Mouse (Mus musculus): ENCODE measurements at regions not wholly inside any gene's neighbourhood (a gene's known extent, or its start where the extent isn't known, plus 50 kb on each side); places are given as distances from the start of the nearest gene placed in this dataset.

DNA sequence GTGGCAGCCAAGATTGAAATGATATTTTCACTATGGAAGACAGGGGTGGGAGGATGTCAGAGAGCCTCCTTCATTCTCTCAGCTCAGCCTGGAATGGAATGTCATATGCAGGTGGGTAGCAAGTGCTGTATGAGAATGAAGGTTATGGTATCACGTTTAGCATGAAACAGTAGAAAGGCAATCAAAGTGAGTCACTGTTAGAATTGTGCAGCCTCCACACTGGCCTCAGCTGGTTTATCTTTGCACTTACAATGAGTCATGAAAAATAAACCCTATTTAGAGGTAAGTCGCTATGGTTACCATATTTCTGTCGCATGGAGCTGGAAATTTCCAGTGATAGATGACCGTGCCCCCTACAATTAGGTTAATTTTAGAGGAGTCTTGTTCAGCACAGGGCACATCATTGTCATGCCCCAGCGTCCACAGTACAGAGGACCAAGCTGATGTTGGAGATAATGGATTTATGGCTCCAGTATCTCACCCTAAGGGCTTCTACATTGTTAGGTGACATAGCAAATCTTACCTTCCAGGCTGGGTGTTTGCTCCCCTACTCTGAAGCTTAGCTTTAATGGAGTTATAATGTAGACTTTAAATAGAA is 167.9 kb upstream of the Pard3b start:
- TF ChIP-seq HCFC1 (IDR thresholded peaks at IDR 0.05; ENCODE audit: borderline replicate concordance, insufficient read depth, low read length) (no peak), ZC3H11A (IDR thresholded peaks at IDR 0.05; ENCODE audit: borderline replicate concordance, low read depth, low read length) (no peak)

Data from ES-E14 (cell line).